Mouse (Mus musculus): ENCODE measurements around the gene Tmem231. TPM values are rescaled to one million over a fixed set of nuclear protein-coding genes. Genes with fewer than 3 reads are reported as not detected.

Tmem231 gene
- polyA plus RNA-seq, 1 experiment from 2014 or later = 11.5 TPM

DNA sequence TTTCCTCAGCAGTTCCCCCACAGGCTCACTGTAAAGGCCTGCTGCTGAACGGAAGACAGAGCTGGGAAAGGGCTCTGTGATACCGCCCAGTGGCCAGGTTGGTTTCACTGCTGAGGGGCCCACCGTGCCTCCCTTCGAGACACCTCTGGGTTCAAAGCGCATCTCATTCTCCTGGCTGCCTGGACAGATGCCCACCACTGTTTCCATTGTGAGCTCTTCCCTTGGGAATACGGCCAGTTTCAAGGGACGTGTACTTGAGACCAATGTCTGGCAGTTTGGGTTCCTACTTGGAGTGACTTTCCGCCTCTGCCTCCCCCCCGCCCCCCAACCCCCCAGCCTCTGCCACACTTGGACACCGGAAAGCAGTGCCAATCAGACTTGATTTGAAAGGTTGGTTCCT is 29.4 kb upstream of the Tmem231 start:
- H3K4me1 ChIP-seq (replicated peaks) = no peaks in the 10 kb centered on the region
- no peak overlapping the region for H3K4me3 ChIP-seq (replicated peaks)
- WGBS = 75% methylated on average over 10 of the region's 10 CpGs
- no peak overlapping the region for H3K27ac ChIP-seq
- no peak overlapping the region for H3K4me2 ChIP-seq (replicated peaks)
- H3K9me3 ChIP-seq = no peaks in the 10 kb centered on the region
- no peak overlapping the region for H3K9ac ChIP-seq
- no peaks in the 10 kb centered on the region for H3K27me3 ChIP-seq (replicated peaks)
- no peaks in the 10 kb centered on the region for H3K36me3 ChIP-seq
- no peak for ATAC-seq

DNA sequence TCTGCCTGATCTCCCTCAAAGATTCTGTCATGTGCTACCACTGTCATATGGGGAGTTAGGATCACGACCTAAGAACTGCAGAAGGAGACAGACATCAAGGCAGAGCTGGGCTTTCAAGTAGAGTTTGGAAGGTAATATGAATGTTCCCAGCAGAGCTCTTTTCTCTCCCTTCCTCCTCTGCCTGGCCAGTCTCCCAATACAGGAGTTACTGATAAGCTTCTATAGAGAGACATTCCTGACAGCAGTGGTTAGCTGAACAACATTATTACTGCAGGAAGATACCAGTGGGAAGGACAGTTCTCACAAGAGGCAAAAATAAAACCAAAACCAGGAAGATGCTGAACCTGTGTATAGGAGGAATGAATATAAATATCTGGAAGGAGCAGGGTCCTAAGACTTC is 28.9 kb upstream of the Tmem231 start:
- H3K9ac ChIP-seq = no peak overlapping the region
- WGBS = 75% methylated on average over 1 of the region's 1 CpGs
- ATAC-seq = no peak

DNA sequence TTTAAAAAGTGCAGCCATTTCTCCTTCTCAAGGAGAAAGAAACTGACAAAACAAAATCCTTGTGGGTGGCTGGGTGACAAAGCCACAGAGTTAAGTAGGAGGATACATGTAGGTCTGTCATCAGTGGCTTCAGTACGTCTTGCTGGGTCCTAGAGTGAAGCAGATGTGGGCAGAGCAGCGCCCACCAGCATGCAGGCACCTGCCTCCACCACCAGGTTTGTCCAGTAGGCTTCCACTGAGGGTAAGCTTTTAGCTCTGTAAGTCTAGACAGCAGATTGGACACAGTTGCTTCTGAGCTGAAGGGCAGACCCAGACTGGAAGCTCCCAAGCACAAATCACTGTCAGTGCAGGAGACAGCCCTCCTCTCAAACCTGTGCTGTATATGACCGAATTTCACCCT is 27.6 kb upstream of the Tmem231 start:
- ATAC-seq = no peak
- H3K4me2 ChIP-seq (replicated peaks) = no peak overlapping the region
- no peaks in the 10 kb centered on the region for H3K9me3 ChIP-seq
- H3K36me3 ChIP-seq = peaks cover 7% of the 10 kb centered on the region
- H3K9ac ChIP-seq = no peak overlapping the region
- no peak overlapping the region for H3K27ac ChIP-seq
- no peaks in the 10 kb centered on the region for H3K27me3 ChIP-seq (replicated peaks)
- WGBS = 70% methylated on average over 3 of the region's 3 CpGs
- H3K4me1 ChIP-seq (replicated peaks) = no peaks in the 10 kb centered on the region
- no peak overlapping the region for H3K4me3 ChIP-seq (replicated peaks)

More for the DNA sequence above, 28.9 kb upstream of the Tmem231 start:
- Histone ChIP-seq H3K4me2 (replicated peaks) (no peak overlapping the region), H3K9me3 (no peaks in the 10 kb centered on the region), H3K36me3 (no peaks in the 10 kb centered on the region), H3K4me3 (replicated peaks) (no peak overlapping the region), H3K4me1 (replicated peaks) (no peaks in the 10 kb centered on the region), H3K27ac (no peak overlapping the region), H3K27me3 (replicated peaks) (no peaks in the 10 kb centered on the region)

DNA sequence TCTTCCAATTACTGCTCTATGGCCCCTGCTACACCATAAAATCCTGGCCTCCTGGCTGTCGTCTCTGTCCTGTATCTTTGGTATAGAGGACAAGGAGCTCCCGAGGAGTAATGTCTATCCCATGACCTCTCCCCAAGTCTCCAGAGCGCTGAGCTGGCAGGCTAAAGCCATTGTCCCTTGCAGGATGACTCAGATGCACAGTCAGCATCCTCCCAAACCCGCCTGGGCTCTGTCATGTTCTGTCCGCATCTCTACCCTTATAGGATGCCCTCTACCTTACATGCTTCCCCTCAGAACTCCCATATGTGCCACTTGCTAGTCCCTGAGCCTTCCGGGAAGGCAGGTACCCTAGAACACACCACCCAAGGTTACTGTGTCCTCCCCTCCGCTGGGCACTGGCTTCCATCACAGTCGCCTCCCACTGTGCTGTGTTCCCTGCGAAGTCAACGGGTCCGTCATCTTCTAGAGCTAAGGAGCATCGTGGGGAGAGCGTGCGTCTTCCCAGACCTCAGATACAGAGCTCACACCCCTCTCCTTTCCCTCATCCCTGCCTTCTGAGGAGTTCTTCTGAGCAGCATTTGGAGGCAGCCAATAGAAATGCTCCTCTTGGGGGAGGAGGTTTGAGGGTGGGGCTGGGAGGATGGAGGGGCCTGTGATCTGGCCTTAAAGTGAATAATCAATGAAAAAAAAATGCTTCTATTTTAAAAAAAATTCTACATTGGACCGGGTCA is 27.1 kb upstream of the Tmem231 start:
- H3K4me2 ChIP-seq (replicated peaks) = no peak overlapping the region
- H3K36me3 ChIP-seq = peaks cover 7% of the 10 kb centered on the region
- no peaks in the 10 kb centered on the region for H3K9me3 ChIP-seq
- H3K27me3 ChIP-seq (replicated peaks) = no peaks in the 10 kb centered on the region
- no peaks in the 10 kb centered on the region for H3K4me1 ChIP-seq (replicated peaks)
- H3K4me3 ChIP-seq (replicated peaks) = no peak overlapping the region
- H3K9ac ChIP-seq = no peak overlapping the region
- 71% methylated on average over 15 of the region's 15 CpGs for WGBS
- ATAC-seq = no peak
- H3K27ac ChIP-seq = no peak overlapping the region

DNA sequence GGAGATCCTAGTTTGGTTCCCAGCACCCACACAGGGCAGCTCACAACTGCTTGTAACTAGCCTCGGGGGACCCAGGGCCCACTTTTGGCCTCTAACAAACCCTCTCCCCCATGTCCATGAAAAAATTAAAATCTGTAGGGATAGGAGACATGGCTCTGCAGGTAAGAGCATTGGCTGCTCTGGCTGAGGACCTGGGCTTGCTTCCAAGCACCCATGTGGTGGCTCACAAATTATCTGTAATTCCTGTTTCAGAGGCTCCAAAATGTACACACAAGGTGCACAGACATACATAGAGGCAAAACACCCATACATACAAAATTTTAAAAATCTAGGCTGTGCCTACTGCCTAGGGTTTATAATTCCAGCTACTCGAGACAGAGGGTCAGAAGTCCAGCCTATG is 23.6 kb upstream of the Tmem231 start:
- Histone ChIP-seq H3K36me3 (peaks cover 14% of the 10 kb centered on the region), H3K4me1 (replicated peaks) (no peaks in the 10 kb centered on the region), H3K27me3 (replicated peaks) (no peaks in the 10 kb centered on the region), H3K9me3 (no peaks in the 10 kb centered on the region), H3K4me3 (replicated peaks) (no peak overlapping the region), H3K4me2 (replicated peaks) (no peak overlapping the region), H3K9ac (no peak overlapping the region), H3K27ac (no peak overlapping the region)
- no peak for ATAC-seq
- WGBS = 88% methylated on average over 2 of the region's 2 CpGs

DNA sequence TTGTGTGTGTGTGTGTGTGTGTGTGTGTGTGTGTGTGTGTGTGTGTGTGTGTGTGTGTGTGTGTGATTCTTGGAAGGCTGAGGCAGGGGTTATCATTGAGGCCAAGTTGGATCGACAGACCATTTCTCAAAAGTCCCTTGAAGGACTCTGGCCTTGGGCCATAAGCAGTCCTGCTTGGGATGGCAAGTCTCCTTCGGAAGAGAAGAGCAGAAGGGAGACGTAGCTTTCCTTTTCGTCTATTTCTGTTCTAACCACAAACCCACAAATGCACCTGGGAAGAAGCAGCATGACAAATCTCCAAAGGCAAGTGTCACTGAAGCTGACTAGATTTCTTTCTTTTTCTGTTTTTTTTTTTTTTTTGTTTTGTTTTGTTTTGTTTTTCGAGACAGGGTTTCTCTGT is 22.2 kb upstream of the Tmem231 start:
- Histone ChIP-seq H3K9ac (no peak overlapping the region), H3K36me3 (peaks cover 14% of the 10 kb centered on the region), H3K27me3 (replicated peaks) (no peaks in the 10 kb centered on the region), H3K27ac (no peak overlapping the region), H3K4me2 (replicated peaks) (no peak overlapping the region), H3K4me3 (replicated peaks) (no peak overlapping the region), H3K9me3 (no peaks in the 10 kb centered on the region), H3K4me1 (replicated peaks) (no peaks in the 10 kb centered on the region)
- 88% methylated on average over 5 of the region's 5 CpGs for WGBS
- ATAC-seq = no peak

DNA sequence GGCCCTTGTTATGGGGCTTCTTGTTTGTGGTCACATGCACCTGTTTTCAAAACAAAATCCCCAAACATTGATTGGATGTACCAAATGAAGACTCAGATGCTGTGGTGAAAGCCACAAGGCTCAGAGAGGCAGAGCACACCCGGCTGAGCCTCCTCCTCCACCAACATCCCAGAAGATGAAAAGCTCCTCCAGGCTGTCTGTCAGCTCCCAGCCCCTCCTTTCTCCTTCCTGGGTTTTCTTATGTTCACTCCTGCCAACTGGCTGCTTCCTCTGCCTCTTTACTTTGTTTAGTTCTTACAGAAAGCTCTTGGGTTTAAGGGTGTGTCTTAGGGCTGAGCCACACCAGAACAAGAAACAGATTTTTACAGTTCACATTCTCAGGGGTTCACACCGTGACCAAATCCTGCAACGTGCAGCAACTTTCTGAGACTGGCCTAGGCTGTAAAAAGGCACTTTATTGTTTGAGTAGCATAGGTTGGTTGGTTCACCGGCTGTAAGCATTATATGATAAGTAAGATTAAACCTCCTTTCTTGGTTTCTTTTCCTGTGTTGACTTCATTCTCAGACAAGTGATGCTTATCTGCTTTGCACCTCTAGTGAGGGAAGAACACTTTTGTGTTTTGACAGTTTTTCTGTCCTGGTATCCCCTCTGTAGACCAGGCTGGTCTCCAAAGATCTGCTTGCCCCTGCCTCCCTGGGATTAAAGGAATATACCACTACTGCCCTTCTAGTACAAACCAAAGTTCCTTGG is 21.3 kb upstream of the Tmem231 start:
- H3K27me3 ChIP-seq (replicated peaks) = no peaks in the 10 kb centered on the region
- no peak overlapping the region for H3K27ac ChIP-seq
- H3K36me3 ChIP-seq = peaks cover 14% of the 10 kb centered on the region
- H3K4me3 ChIP-seq (replicated peaks) = no peak overlapping the region
- no peak overlapping the region for H3K4me2 ChIP-seq (replicated peaks)
- H3K9ac ChIP-seq = no peak overlapping the region
- no peak for ATAC-seq
- 67% methylated on average over 4 of the region's 4 CpGs for WGBS
- no peaks in the 10 kb centered on the region for H3K4me1 ChIP-seq (replicated peaks)
- no peaks in the 10 kb centered on the region for H3K9me3 ChIP-seq

DNA sequence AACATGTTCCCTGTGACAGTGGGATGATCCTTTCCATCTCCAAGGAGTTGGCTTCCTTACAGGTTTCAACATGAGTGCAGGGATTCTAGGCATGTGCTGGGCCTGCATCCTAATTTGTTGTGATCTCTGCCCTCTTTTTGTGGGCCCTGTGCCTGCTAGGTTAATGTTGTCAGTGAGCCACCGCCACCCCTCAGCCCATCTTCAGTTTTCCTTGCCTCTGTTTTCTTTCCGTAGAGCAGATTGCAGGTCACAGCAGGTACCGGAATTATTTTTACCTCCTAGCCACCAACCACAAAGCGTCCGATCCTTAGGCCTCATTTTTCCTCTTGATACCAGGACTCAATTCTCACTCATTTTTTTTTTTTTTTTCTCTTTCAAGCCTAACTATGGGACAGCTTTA is 18.3 kb upstream of the Tmem231 start:
- Histone ChIP-seq H3K9me3 (no peaks in the 10 kb centered on the region), H3K27me3 (replicated peaks) (no peaks in the 10 kb centered on the region), H3K9ac (no peak overlapping the region), H3K4me3 (replicated peaks) (no peak overlapping the region), H3K4me1 (replicated peaks) (no peaks in the 10 kb centered on the region), H3K27ac (no peak overlapping the region), H3K36me3 (peaks cover 18% of the 10 kb centered on the region), H3K4me2 (replicated peaks) (no peak overlapping the region)
- 94% methylated on average over 5 of the region's 5 CpGs for WGBS
- no peak for ATAC-seq

DNA sequence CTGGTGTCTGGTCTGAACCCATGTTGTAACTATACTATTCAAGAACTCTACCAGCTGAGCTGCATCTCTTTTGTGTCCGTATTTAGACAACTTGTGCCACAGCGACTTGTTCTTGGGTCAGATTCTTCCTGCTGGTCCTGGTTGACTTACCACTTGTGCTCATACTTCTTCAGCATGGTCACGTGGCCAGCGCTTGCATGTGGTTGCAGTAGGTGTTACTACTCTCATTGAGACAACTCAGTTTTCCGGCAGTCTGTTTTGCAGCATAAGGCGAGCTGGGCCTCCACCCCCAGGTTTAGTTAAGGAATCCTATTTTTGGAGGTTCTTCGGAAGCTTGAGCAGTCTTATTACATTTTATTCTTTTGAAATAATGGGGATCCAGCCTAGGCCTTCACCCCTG is 17.6 kb upstream of the Tmem231 start:
- Histone ChIP-seq H3K36me3 (peaks cover 19% of the 10 kb centered on the region), H3K9me3 (no peaks in the 10 kb centered on the region), H3K4me3 (replicated peaks) (no peak overlapping the region), H3K4me2 (replicated peaks) (no peak overlapping the region), H3K4me1 (replicated peaks) (no peaks in the 10 kb centered on the region), H3K9ac (no peak overlapping the region), H3K27me3 (replicated peaks) (no peaks in the 10 kb centered on the region), H3K27ac (no peak overlapping the region)
- ATAC-seq = no peak
- 93% methylated on average over 7 of the region's 7 CpGs for WGBS

DNA sequence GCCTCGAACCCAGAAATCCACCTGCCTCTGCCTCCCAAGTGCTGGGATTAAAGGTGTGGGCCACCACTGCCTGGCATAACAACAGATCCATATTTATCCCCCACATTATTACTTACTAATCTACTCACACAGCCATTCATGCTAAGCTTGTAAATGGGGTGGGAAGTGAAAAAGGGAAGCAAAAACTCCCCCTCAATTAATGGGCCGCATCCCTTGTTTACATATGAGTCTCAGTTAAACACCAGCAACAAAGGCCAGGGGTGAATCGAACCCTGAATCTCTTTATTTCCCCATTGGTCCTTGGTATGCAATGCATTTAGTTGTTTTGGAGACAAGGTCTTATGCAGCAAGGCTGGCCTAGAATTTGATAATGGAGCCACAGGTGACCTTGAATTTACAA is 17.2 kb upstream of the Tmem231 start:
- Histone ChIP-seq H3K4me2 (replicated peaks) (no peak overlapping the region), H3K4me1 (replicated peaks) (no peaks in the 10 kb centered on the region), H3K27me3 (replicated peaks) (no peaks in the 10 kb centered on the region), H3K9me3 (no peaks in the 10 kb centered on the region), H3K27ac (no peak overlapping the region), H3K4me3 (replicated peaks) (no peak overlapping the region), H3K36me3 (peaks cover 22% of the 10 kb centered on the region), H3K9ac (no peak overlapping the region)
- 91% methylated on average over 3 of the region's 3 CpGs for WGBS
- no peak for ATAC-seq

DNA sequence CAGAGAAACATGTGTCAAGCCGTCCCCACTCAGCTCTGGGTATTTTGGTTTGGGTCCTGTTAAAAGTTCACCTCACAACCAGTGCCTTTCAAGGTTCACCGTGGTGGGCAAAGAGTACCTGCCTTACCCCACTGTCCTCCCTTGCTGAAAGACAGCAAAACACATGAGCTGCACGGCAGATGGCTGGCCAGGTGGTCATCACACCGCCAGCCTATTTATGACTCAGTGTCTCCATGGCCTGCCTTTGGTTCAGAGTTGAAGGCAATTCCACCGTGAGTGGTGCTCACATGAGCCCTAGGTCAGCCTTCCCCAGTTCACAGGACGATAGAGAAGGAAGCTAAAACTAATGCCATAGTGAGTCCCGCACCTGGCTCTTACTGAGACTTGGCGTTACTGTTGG is 14.3 kb upstream of the Tmem231 start:
- no peak overlapping the region for H3K4me3 ChIP-seq (replicated peaks)
- H3K4me1 ChIP-seq (replicated peaks) = no peaks in the 10 kb centered on the region
- 90% methylated on average over 8 of the region's 8 CpGs for whole genome bisulfite sequencing
- no peaks in the 10 kb centered on the region for H3K27me3 ChIP-seq (replicated peaks)
- H3K27ac ChIP-seq = no peak overlapping the region
- no peak overlapping the region for H3K4me2 ChIP-seq (replicated peaks)
- no peak for ATAC-seq
- no peaks in the 10 kb centered on the region for H3K9me3 ChIP-seq
- H3K9ac ChIP-seq = no peak overlapping the region
- H3K36me3 ChIP-seq = peaks cover 20% of the 10 kb centered on the region

DNA sequence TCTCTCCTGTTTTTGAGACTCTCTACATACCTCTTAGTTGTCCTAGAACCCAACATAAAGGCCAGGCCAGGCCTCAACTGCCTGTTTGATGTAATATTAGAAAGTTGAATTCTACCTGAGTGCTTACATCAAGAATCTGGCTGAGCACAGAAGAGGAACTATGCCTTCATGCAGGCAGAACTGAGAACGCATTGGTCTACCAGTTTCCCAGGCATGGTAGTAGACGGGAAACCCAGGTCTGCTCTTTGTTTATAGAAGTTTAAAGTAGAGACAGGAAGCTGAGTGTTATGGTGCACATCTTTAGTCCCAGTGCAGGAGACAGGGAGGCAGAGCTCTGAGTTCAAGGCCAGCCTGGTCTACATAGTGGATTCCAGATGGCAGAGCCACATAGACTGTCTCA is 13.5 kb upstream of the Tmem231 start:
- H3K4me1 ChIP-seq (replicated peaks) = no peaks in the 10 kb centered on the region
- H3K9me3 ChIP-seq = no peaks in the 10 kb centered on the region
- ATAC-seq = no peak
- H3K4me2 ChIP-seq (replicated peaks) = no peak overlapping the region
- no peak overlapping the region for H3K4me3 ChIP-seq (replicated peaks)
- no peak overlapping the region for H3K9ac ChIP-seq
- H3K27ac ChIP-seq = no peak overlapping the region
- no peaks in the 10 kb centered on the region for H3K27me3 ChIP-seq (replicated peaks)
- peaks cover 20% of the 10 kb centered on the region for H3K36me3 ChIP-seq
- WGBS = 78% methylated on average over 2 of the region's 2 CpGs

DNA sequence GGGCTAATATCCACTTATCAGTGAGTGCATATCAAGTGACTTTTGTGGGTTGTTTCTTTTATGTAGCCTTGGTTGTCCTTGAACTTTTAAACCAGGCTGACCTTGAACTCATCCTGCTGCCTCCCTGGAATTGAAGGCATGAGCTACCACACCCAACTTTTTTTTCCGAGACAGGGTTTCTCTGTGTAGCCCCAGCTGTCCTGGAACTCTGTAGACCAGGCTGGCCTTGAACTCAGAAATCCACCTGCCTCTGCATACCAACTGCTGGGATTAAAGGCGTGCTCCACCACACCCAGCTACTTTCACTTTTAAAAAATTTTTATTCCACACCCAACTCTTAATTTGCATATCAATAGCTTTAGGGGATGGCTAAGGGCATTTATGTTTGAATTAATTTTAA is 9.9 kb upstream of the Tmem231 start:
- Histone ChIP-seq H3K4me1 (replicated peaks) (peaks cover 10% of the 10 kb centered on the region; the same call in 1 of the 2 replicates), H3K9ac (no peak overlapping the region), H3K27me3 (replicated peaks) (no peaks in the 10 kb centered on the region), H3K36me3 (peaks cover 15% of the 10 kb centered on the region; the same call in 1 of the 2 replicates), H3K27ac (no peak overlapping the region), H3K9me3 (no peaks in the 10 kb centered on the region), H3K4me3 (replicated peaks) (no peak overlapping the region), H3K4me2 (replicated peaks) (no peak overlapping the region)
- WGBS = 93% methylated on average over 2 of the region's 2 CpGs
- ATAC-seq = no peak
